Mouse (Mus musculus): ENCODE measurements around the gene Gid8. TPM values are rescaled to one million over a fixed set of nuclear protein-coding genes. Genes with fewer than 3 reads are reported as not detected.

The Gid8 gene
- polyA plus RNA-seq, 1 experiment from 2014 or later, result 61.1 TPM

GRCm38 (mm10) chr2:180735232-180735631, 25.3 kb downstream of the Gid8 start:
- Histone ChIP-seq H3K9me3 (no peaks in the 10 kb centered on the region), H3K4me3 (replicated peaks) (no peak overlapping the region), H3K36me3 (no peaks in the 10 kb centered on the region), H3K27ac (no peak overlapping the region), H3K4me1 (replicated peaks) (no peaks in the 10 kb centered on the region), H3K27me3 (no peaks in the 10 kb centered on the region), H3K4me2 (replicated peaks) (no peak overlapping the region), H3K9ac (replicated peaks) (no peak overlapping the region)
- no peak for ATAC-seq
- WGBS, result 84% methylated on average over 7 of the region's 7 CpGs

GRCm38 (mm10) chr2:180737984-180738383, 28.1 kb downstream of the Gid8 start:
- Histone ChIP-seq H3K4me3 (replicated peaks) (no peak overlapping the region), H3K27me3 (no peaks in the 10 kb centered on the region), H3K36me3 (no peaks in the 10 kb centered on the region), H3K9me3 (no peaks in the 10 kb centered on the region), H3K27ac (no peak overlapping the region), H3K4me1 (replicated peaks) (no peaks in the 10 kb centered on the region), H3K4me2 (replicated peaks) (no peak overlapping the region), H3K9ac (replicated peaks) (no peak overlapping the region)
- WGBS, result 76% methylated on average over 2 of the region's 2 CpGs
- ATAC-seq, result no peak

GRCm38 (mm10) chr2:180740349-180740748, 30.4 kb downstream of the Gid8 start:
- no peak overlapping the region for H3K9ac ChIP-seq (replicated peaks)
- no peak overlapping the region for H3K4me2 ChIP-seq (replicated peaks)
- no peak for ATAC-seq
- 17% methylated on average over 3 of the region's 3 CpGs for WGBS
- no peak overlapping the region for H3K27ac ChIP-seq
- no peaks in the 10 kb centered on the region for H3K9me3 ChIP-seq
- no peaks in the 10 kb centered on the region for H3K36me3 ChIP-seq
- no peak overlapping the region for H3K4me3 ChIP-seq (replicated peaks)
- H3K27me3 ChIP-seq, result no peaks in the 10 kb centered on the region
- no peaks in the 10 kb centered on the region for H3K4me1 ChIP-seq (replicated peaks)

GRCm38 (mm10) chr2:180741421-180741820, 31.5 kb downstream of the Gid8 start:
- Histone ChIP-seq H3K4me3 (replicated peaks) (no peak overlapping the region), H3K27me3 (no peaks in the 10 kb centered on the region), H3K9ac (replicated peaks) (no peak overlapping the region), H3K4me1 (replicated peaks) (peaks cover 4% of the 10 kb centered on the region), H3K27ac (no peak overlapping the region), H3K4me2 (replicated peaks) (no peak overlapping the region), H3K36me3 (no peaks in the 10 kb centered on the region), H3K9me3 (no peaks in the 10 kb centered on the region)
- ATAC-seq, result no peak
- WGBS, result 81% methylated on average over 7 of the region's 7 CpGs

- Histone ChIP-seq H3K9ac (replicated peaks) (no peak overlapping the region), H3K27ac (no peak overlapping the region), H3K36me3 (no peaks in the 10 kb centered on the region), H3K4me1 (replicated peaks) (peaks cover 12% of the 10 kb centered on the region), H3K4me3 (replicated peaks) (no peak overlapping the region), H3K27me3 (no peaks in the 10 kb centered on the region), H3K9me3 (no peaks in the 10 kb centered on the region), H3K4me2 (replicated peaks) (no peak overlapping the region)
- 86% methylated on average over 6 of the region's 6 CpGs for whole genome bisulfite sequencing
- no peak for ATAC-seq
Observed at GRCm38 (mm10) chr2:180742820-180743219, 32.9 kb downstream of the Gid8 start.

GRCm38 (mm10) chr2:180743321-180743720, 33.4 kb downstream of the Gid8 start:
- ATAC-seq, result no peak
- no peak overlapping the region for H3K4me3 ChIP-seq (replicated peaks)
- no peak overlapping the region for H3K9ac ChIP-seq (replicated peaks)
- peaks cover 12% of the 10 kb centered on the region for H3K4me1 ChIP-seq (replicated peaks)
- H3K36me3 ChIP-seq, result no peaks in the 10 kb centered on the region
- no peaks in the 10 kb centered on the region for H3K9me3 ChIP-seq
- H3K27ac ChIP-seq, result no peak overlapping the region
- H3K27me3 ChIP-seq, result no peaks in the 10 kb centered on the region
- 96% methylated on average over 2 of the region's 2 CpGs for WGBS
- no peak overlapping the region for H3K4me2 ChIP-seq (replicated peaks)

- Histone ChIP-seq H3K36me3 (no peaks in the 10 kb centered on the region), H3K4me2 (replicated peaks) (no peak overlapping the region), H3K9ac (replicated peaks) (no peak overlapping the region), H3K4me1 (replicated peaks) (peaks cover 20% of the 10 kb centered on the region), H3K4me3 (replicated peaks) (no peak overlapping the region), H3K27me3 (0 out of 2 replicates have a peak, but pooled peaks cover 7% of the 10 kb centered on the region), H3K9me3 (no peaks in the 10 kb centered on the region), H3K27ac (no peak overlapping the region)
- 37% methylated on average over 17 of the region's 17 CpGs for WGBS
- peak; percentile 84 for ATAC-seq
Observed at GRCm38 (mm10) chr2:180745248-180745927, 35.5 kb downstream of the Gid8 start.

- peak; percentile 43; the same call in 1 of the 2 replicates for ATAC-seq
- Histone ChIP-seq H3K36me3 (no peaks in the 10 kb centered on the region), H3K9ac (replicated peaks) (no peak overlapping the region), H3K4me2 (replicated peaks) (no peak overlapping the region), H3K27me3 (0 out of 2 replicates have a peak, but pooled peaks cover 7% of the 10 kb centered on the region), H3K4me1 (replicated peaks) (peaks cover 20% of the 10 kb centered on the region), H3K9me3 (no peaks in the 10 kb centered on the region), H3K4me3 (replicated peaks) (no peak overlapping the region), H3K27ac (no peak overlapping the region; the same call in 1 of the 2 replicates)
- 23% methylated on average over 5 of the region's 5 CpGs for WGBS
Observed at GRCm38 (mm10) chr2:180746569-180747192, 36.8 kb downstream of the Gid8 start.

GRCm38 (mm10) chr2:180748904-180749303, 39.0 kb downstream of the Gid8 start:
- Histone ChIP-seq H3K4me3 (replicated peaks) (no peak overlapping the region), H3K27me3 (peaks cover 7% of the 10 kb centered on the region; the same call in 1 of the 2 replicates), H3K9me3 (no peaks in the 10 kb centered on the region), H3K27ac (no peak overlapping the region), H3K36me3 (no peaks in the 10 kb centered on the region), H3K9ac (replicated peaks) (no peak overlapping the region), H3K4me2 (replicated peaks) (no peak overlapping the region), H3K4me1 (replicated peaks) (peaks cover 20% of the 10 kb centered on the region)
- whole genome bisulfite sequencing, result 65% methylated on average over 5 of the region's 5 CpGs
- ATAC-seq, result no peak

- Histone ChIP-seq H3K4me2 (replicated peaks) (no peak overlapping the region), H3K4me1 (replicated peaks) (peaks cover 39% of the 10 kb centered on the region), H3K9me3 (no peaks in the 10 kb centered on the region), H3K4me3 (replicated peaks) (no peak overlapping the region), H3K9ac (replicated peaks) (no peak overlapping the region), H3K27me3 (no peaks in the 10 kb centered on the region; the same call in 1 of the 2 replicates), H3K27ac (no peak overlapping the region), H3K36me3 (no peaks in the 10 kb centered on the region)
- WGBS, result 53% methylated on average over 5 of the region's 5 CpGs
- peak; percentile 60 for ATAC-seq
Observed at GRCm38 (mm10) chr2:180754976-180755688, 45.2 kb downstream of the Gid8 start.

- Histone ChIP-seq H3K27ac (0 out of 2 replicates have a peak overlapping the region, but pooled peaks have one; percentile 16), H3K36me3 (no peaks in the 10 kb centered on the region), H3K9me3 (no peaks in the 10 kb centered on the region), H3K27me3 (no peaks in the 10 kb centered on the region; the same call in 1 of the 2 replicates), H3K4me3 (replicated peaks) (no peak overlapping the region), H3K4me1 (replicated peaks) (peaks cover 39% of the 10 kb centered on the region), H3K9ac (replicated peaks) (no peak overlapping the region), H3K4me2 (replicated peaks) (no peak overlapping the region)
- 4% methylated on average over 8 of the region's 8 CpGs for WGBS
- ATAC-seq, result no peak
Observed at GRCm38 (mm10) chr2:180755896-180756295, 46.0 kb downstream of the Gid8 start.

GRCm38 (mm10) chr2:180756786-180757185, 46.9 kb downstream of the Gid8 start:
- Histone ChIP-seq H3K27me3 (no peaks in the 10 kb centered on the region; the same call in 1 of the 2 replicates), H3K36me3 (no peaks in the 10 kb centered on the region), H3K4me1 (replicated peaks) (peaks cover 39% of the 10 kb centered on the region), H3K27ac (no peak overlapping the region), H3K9me3 (no peaks in the 10 kb centered on the region), H3K9ac (replicated peaks) (no peak overlapping the region), H3K4me3 (replicated peaks) (no peak overlapping the region), H3K4me2 (replicated peaks) (no peak overlapping the region)
- 17% methylated on average over 2 of the region's 2 CpGs for WGBS
- ATAC-seq, result no peak
